ENCODE assay signal across 9 mouse cellular contexts in genomic region chr13:43763995-43764579, GRCm38 (mm10). TPM values are rescaled to one million over a fixed set of nuclear protein-coding genes. Genes with fewer than 3 reads are reported as not detected.
DNase-seq lines count a peak whose midpoint lies in the region; ATAC-seq and TF ChIP-seq lines count a peak whose summit lies in the region.
"Had no signal": no experiment of that assay in that cellular context is flagged by ENCODE, and none has a peak within 500 bp of the region (broad histone marks: within the 10 kb centered on the region; RNA-seq: fewer than 3 reads in every experiment).

No protein-coding gene starts in this region.

- peak; percentile 64 for DNase-seq in adrenal gland, postnatal 14 days
- DNase-seq in adrenal gland, adult 8-10 months = no peak
- DNase-seq in liver, adult 2 months (ENCODE audit: extremely low read depth, low read depth, low spot score) = peak; percentile 21
- DNase-seq in liver = no peak
- peak; percentile 92 to 93 for DNase-seq in cerebellum, postnatal 14 days
- DNase-seq in left cerebral cortex, postnatal 10 days (ENCODE audit: extremely low spot score in 1 of 2, low spot score in 2 of 2) = peak; percentile 60 to 63

- ATAC-seq in intestine, embryonic 16.5 days = no peak
- no peak for ATAC-seq in midbrain, embryonic 13.5 days

- H3K9ac ChIP-seq in liver, adult 2 months (ENCODE audit: low read depth, low read length) = no peak overlapping the region
- H3K9ac ChIP-seq in intestine, embryonic 16.5 days (ENCODE audit: low read depth, low read length) = no peak overlapping the region
- no peak overlapping the region for H3K9ac ChIP-seq in midbrain, embryonic 13.5 days (replicated peaks)
- H3K9ac ChIP-seq: liver, embryonic 15.5 days had no signal

- no peaks in the 10 kb centered on the region for H3K36me3 ChIP-seq in liver, adult 2 months (ENCODE audit: control insufficient read depth, insufficient read depth, low read length)
- no peaks in the 10 kb centered on the region for H3K36me3 ChIP-seq in intestine, embryonic 16.5 days (ENCODE audit: control insufficient read depth, insufficient read depth, low read length)
- no peaks in the 10 kb centered on the region for H3K36me3 ChIP-seq in midbrain, embryonic 13.5 days
- H3K36me3 ChIP-seq: liver, embryonic 15.5 days had no signal

- intact Hi-C loops in left cerebral cortex, postnatal 10 days (cut with DNase I) = no loop called here

- H3K4me3 ChIP-seq in liver, adult 2 months (ENCODE audit: insufficient read depth, low read depth, low read length) = no peak overlapping the region
- H3K4me3 ChIP-seq in intestine, embryonic 16.5 days (ENCODE audit: low read length) = no peak overlapping the region
- no peak overlapping the region for H3K4me3 ChIP-seq in midbrain, embryonic 13.5 days (replicated peaks)
- H3K4me3 ChIP-seq: liver, embryonic 15.5 days had no signal

- no peak for TF ChIP-seq POLR2A in liver, adult 2 months (IDR thresholded peaks at IDR 0.05; ENCODE audit: extremely low read depth, insufficient read depth, low read length)

- 51% methylated on average over 8 of the region's 8 CpGs for WGBS in liver, adult 2 months
- 59% methylated on average over 8 of the region's 8 CpGs for WGBS in intestine, embryonic 16.5 days
- WGBS in midbrain, embryonic 13.5 days = 88% methylated on average over 8 of the region's 8 CpGs

- no peaks in the 10 kb centered on the region for H3K79me2 ChIP-seq in liver, adult 2 months (ENCODE audit: control insufficient read depth, insufficient read depth, low read length)

- TF ChIP-seq CTCF in liver, adult 2 months (IDR thresholded peaks at IDR 0.05; ENCODE audit: low read depth, low read length) = no peak

- H3K4me1 ChIP-seq in liver, adult 2 months (ENCODE audit: control insufficient read depth, insufficient read depth, low read length) = no peaks in the 10 kb centered on the region
- no peaks in the 10 kb centered on the region for H3K4me1 ChIP-seq in intestine, embryonic 16.5 days (ENCODE audit: control insufficient read depth, insufficient read depth, low read length)
- H3K4me1 ChIP-seq in midbrain, embryonic 13.5 days (replicated peaks) = peaks cover 5% of the 10 kb centered on the region
- H3K4me1 ChIP-seq: liver, embryonic 15.5 days had no signal

- H3K9me3 ChIP-seq in intestine, embryonic 16.5 days (ENCODE audit: control insufficient read depth, low read length) = no peaks in the 10 kb centered on the region
- no peaks in the 10 kb centered on the region for H3K9me3 ChIP-seq in midbrain, embryonic 13.5 days
- H3K9me3 ChIP-seq: liver, embryonic 15.5 days had no signal

- H3K27ac ChIP-seq in liver, adult 2 months (replicated peaks; ENCODE audit: insufficient read depth, low read depth, low read length) = no peak overlapping the region
- H3K27ac ChIP-seq in intestine, embryonic 16.5 days (ENCODE audit: low read length) = no peak overlapping the region
- H3K27ac ChIP-seq in midbrain, embryonic 13.5 days = no peak overlapping the region
- H3K27ac ChIP-seq: liver, embryonic 15.5 days had no signal

- H3K27me3 ChIP-seq in liver, adult 2 months (ENCODE audit: control insufficient read depth, insufficient read depth, low read length) = no peaks in the 10 kb centered on the region
- 0 out of 2 replicates have a peak, but pooled peaks cover 2% of the 10 kb centered on the region for H3K27me3 ChIP-seq in intestine, embryonic 16.5 days (replicated peaks; ENCODE audit: control insufficient read depth, insufficient read depth, low read length)
- H3K27me3 ChIP-seq in midbrain, embryonic 13.5 days = no peaks in the 10 kb centered on the region
- H3K27me3 ChIP-seq: liver, embryonic 15.5 days had no signal

- H3K4me2 ChIP-seq in intestine, embryonic 16.5 days (ENCODE audit: low read depth, low read length) = no peak overlapping the region
- no peak overlapping the region for H3K4me2 ChIP-seq in midbrain, embryonic 13.5 days (replicated peaks)
- H3K4me2 ChIP-seq: liver, embryonic 15.5 days had no signal

RNA-seq across cellular contexts. Expression of gene Cd83, which starts 20.5 kb away (rescaled TPM):
- 2.5 and 4.8 TPM in 2 replicates for total RNA-seq in adrenal gland, postnatal 14 days (2021)
- 1 to 10 TPM; 2.2 to 5.8 (median 3.8) TPM for total RNA-seq in adrenal gland, adult 8-10 months (2022)
- total RNA-seq in liver, adult 2 months (2014; rRNA removed) = 3.8 and 4.4 TPM in 2 replicates
- 0.40 and 0.73 TPM in 2 replicates for polyA plus RNA-seq in liver, adult 2 months (2012; rRNA removed)
- 1 to 10 TPM; 7.7 to 8.3 TPM for total RNA-seq in left cerebral cortex, postnatal 10 days (2021)
- 9.2 and 9.6 TPM in 2 replicates for polyA plus RNA-seq in intestine, embryonic 16.5 days (2015; fragmentation: Nextera tagmentation; extraction: Ambion mirVana)
- polyA plus RNA-seq in midbrain, embryonic 13.5 days (2015; fragmentation: Nextera tagmentation; extraction: Ambion mirVana) = 8.0 and 8.1 TPM in 2 replicates

Comparison
In these comparisons a context has a peak if more than half of its experiments do, and no peak if none do; other contexts are left out.
1. DNase-seq: peak in adrenal gland, postnatal 14 days (single experiment), liver, adult 2 months (single experiment), cerebellum, postnatal 14 days (2 of 2) and left cerebral cortex, postnatal 10 days (2 of 2); none in adrenal gland, adult 8-10 months (single experiment) and liver (single experiment).